Mouse (Mus musculus) stomach, postnatal 0 days (tissue): ENCODE data around the gene T2.

Source experiments
- CTCF ChIP-seq: IDR thresholded peaks from 2 replicates; pipeline ENCODE4 v1.5.1; 2016; ENCODE audit warnings: antibody characterized with exemption, low read depth, mild to moderate bottlenecking, moderate library complexity
- EP300 ChIP-seq: optimal IDR thresholded peaks from 2 replicates; pipeline ENCODE3; 2016; ENCODE audit warnings: antibody characterized with exemption

GRCm38 (mm10) chr17:8413656-8414055 lies 57.9 kb downstream of the T2 start:
- TF ChIP-seq EP300: no peak
- no peak for TF ChIP-seq CTCF
